ENCODE assay signal across 8 mouse cellular contexts in the genomic region with DNA sequence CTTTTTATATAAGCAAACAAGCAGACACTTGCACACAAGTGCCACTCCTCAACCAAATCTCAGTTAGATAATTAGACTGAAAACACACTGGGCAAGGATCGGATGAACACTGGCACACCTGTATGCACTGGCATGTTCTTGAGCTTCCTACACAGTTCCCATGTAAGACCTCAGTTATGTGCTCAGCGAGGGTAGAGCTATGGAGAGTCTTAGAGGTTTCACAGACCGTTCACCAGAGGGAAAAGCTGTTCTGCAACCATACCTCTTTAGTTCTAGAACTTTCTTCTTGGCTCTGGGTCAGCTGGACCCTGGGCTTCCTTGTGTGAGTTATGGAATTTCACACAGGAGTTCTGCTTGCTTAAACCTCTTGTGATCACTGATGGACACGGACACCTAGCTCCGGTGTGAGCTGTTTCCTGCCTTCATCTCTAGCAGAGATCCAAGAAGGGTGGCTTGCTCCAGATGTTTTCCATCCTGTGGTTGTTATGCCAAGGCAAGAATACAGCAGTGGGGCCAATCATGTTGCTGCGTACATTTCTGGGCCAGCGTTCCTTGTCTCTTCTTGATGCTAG.
A peak's percentile ranks its signal among the peaks of the same experiment; 100 is the strongest.
DNase-seq lines count a peak whose midpoint lies in the region; ATAC-seq and TF ChIP-seq lines count a peak whose summit lies in the region.

No protein-coding gene starts in this region.

- H3K4me2 ChIP-seq in CH12.LX (ENCODE audit: insufficient read depth, low read depth, poor library complexity, severe bottlenecking): peak overlapping the region; percentile 41; the same call in 1 of the 2 replicates
- peak overlapping the region; percentile 43 for H3K4me2 ChIP-seq in limb, embryonic 13.5 days (replicated peaks)
- H3K4me2 ChIP-seq in liver, embryonic 12.5 days: no peak overlapping the region

- TF ChIP-seq EP300 in CH12.LX (IDR thresholded peaks at IDR 0.05; ENCODE audit: low read length): no peak

- in situ Hi-C loops in CH12.LX (cut with MboI; ENCODE audit: low pct_ligation_motif_present, low pct_unique_long_range_greater_than_20kb, low sequenced_read_pairs): no loop called here

- DNase-seq in gastrocnemius, adult 2 months: no peak
- DNase-seq in gastrocnemius, adult 8-10 months (ENCODE audit: low spot score in 2 of 2): no peak
- peak; percentile 25 for DNase-seq in kidney, postnatal 14 days
- DNase-seq in kidney, adult 11 months: no peak
- no peak for DNase-seq in CH12.LX (ENCODE audit: extremely low read depth)
- no peak for DNase-seq in thymus, postnatal 4 days

- H3K27me3 ChIP-seq in CH12.LX (replicated peaks): peaks cover 1% of the 10 kb centered on the region
- 0 out of 2 replicates have a peak, but pooled peaks cover 8% of the 10 kb centered on the region for H3K27me3 ChIP-seq in limb, embryonic 13.5 days
- peaks cover 3% of the 10 kb centered on the region; the same call in 1 of the 2 replicates for H3K27me3 ChIP-seq in liver, embryonic 12.5 days (replicated peaks)

- no peaks in the 10 kb centered on the region for H3K36me3 ChIP-seq in CH12.LX (replicated peaks in 1 of 2; ENCODE audit: control insufficient read depth in 1 of 2, insufficient read depth in 1 of 2, low read length in 1 of 2)
- H3K36me3 ChIP-seq in limb, embryonic 13.5 days: no peaks in the 10 kb centered on the region
- H3K36me3 ChIP-seq in liver, embryonic 12.5 days: no peaks in the 10 kb centered on the region

- H3K4me1 ChIP-seq in CH12.LX (ENCODE audit: control insufficient read depth in 1 of 2, insufficient read depth in 2 of 2): peaks cover 7 to 31% of the 10 kb centered on the region in 2 experiments
- peaks cover 52% of the 10 kb centered on the region for H3K4me1 ChIP-seq in limb, embryonic 13.5 days
- H3K4me1 ChIP-seq in liver, embryonic 12.5 days: peaks cover 3% of the 10 kb centered on the region; the same call in 1 of the 2 replicates

- intact Hi-C loops in gastrocnemius, adult 2 months (cut with DNase I): loop anchor here (1.0 to 10.0 kb wide), 4 partner anchors 84 to 542 kb away; no protein-coding TSS in a partner anchor

- ATAC-seq in limb, embryonic 13.5 days (ENCODE audit: low FRiP score, low read depth): no peak
- ATAC-seq in liver, embryonic 12.5 days: no peak

- H3K9ac ChIP-seq in CH12.LX (ENCODE audit: insufficient read depth, low read depth): no peak overlapping the region
- no peak overlapping the region for H3K9ac ChIP-seq in limb, embryonic 13.5 days
- H3K9ac ChIP-seq in liver, embryonic 12.5 days: no peak overlapping the region

- TF ChIP-seq RAD21 in CH12.LX (IDR thresholded peaks at IDR 0.05; ENCODE audit: low read depth, low read length): no peak

- dilution Hi-C loops in CH12.LX (cut with MboI; ENCODE audit: extremely low pct_ligation_motif_present, extremely low pct_unique_long_range_greater_than_20kb, low sequenced_read_pairs): no loop called here

- TF ChIP-seq CTCF in gastrocnemius, adult 2 months (IDR thresholded peaks at IDR 0.05): no peak
- no peak for TF ChIP-seq CTCF in CH12.LX (conservative IDR thresholded peaks at IDR 0.05 in 1 of 2, IDR thresholded peaks at IDR 0.05 in 1 of 2; ENCODE audit: low read depth in 2 of 2, low read length in 2 of 2)

- WGBS in limb, embryonic 13.5 days: 48% methylated on average over 7 of the region's 7 CpGs
- 67% methylated on average over 7 of the region's 7 CpGs for WGBS in liver, embryonic 12.5 days (ENCODE audit: insufficient replicate concordance)

- no peaks in the 10 kb centered on the region for H3K9me3 ChIP-seq in CH12.LX (replicated peaks; ENCODE audit: low read length)
- no peaks in the 10 kb centered on the region for H3K9me3 ChIP-seq in limb, embryonic 13.5 days
- no peaks in the 10 kb centered on the region for H3K9me3 ChIP-seq in liver, embryonic 12.5 days (replicated peaks)

- TF ChIP-seq POLR2A in CH12.LX (IDR thresholded peaks at IDR 0.05; ENCODE audit: low read depth, low read length): no peak

- no peak overlapping the region for H3K27ac ChIP-seq in gastrocnemius, adult 2 months
- no peak overlapping the region for H3K27ac ChIP-seq in CH12.LX (ENCODE audit: insufficient read depth, low read depth)
- H3K27ac ChIP-seq in limb, embryonic 13.5 days: 0 out of 2 replicates have a peak overlapping the region, but pooled peaks have one; percentile 44
- no peak overlapping the region for H3K27ac ChIP-seq in liver, embryonic 12.5 days

- H3K79me2 ChIP-seq in CH12.LX (replicated peaks; ENCODE audit: control insufficient read depth, extremely low read depth, insufficient read depth, poor library complexity, severe bottlenecking): no peaks in the 10 kb centered on the region

- peak overlapping the region; percentile 38 for H3K4me3 ChIP-seq in gastrocnemius, adult 2 months
- no peak overlapping the region for H3K4me3 ChIP-seq in CH12.LX (replicated peaks in 1 of 3; ENCODE audit: low read depth in 2 of 3, low read length in 2 of 3, poor library complexity in 1 of 3)
- no peak overlapping the region for H3K4me3 ChIP-seq in limb, embryonic 13.5 days
- H3K4me3 ChIP-seq in liver, embryonic 12.5 days: no peak overlapping the region

TF ChIP-seq in CH12.LX, 34 proteins besides CTCF, POLR2A, EP300 and RAD21:
- TF ChIP-seq GABPA (IDR thresholded peaks at IDR 0.05; ENCODE audit: insufficient replicate concordance, low read depth, low read length) (no peak), BHLHE40 (IDR thresholded peaks at IDR 0.05; ENCODE audit: low read depth, low read length) (no peak), MAX (IDR thresholded peaks at IDR 0.05; ENCODE audit: low read length) (no peak), ELF1 (IDR thresholded peaks at IDR 0.05; ENCODE audit: low read depth, low read length) (no peak), JUN (IDR thresholded peaks at IDR 0.05; ENCODE audit: insufficient read depth, low read depth, low read length) (no peak), SMC3 (IDR thresholded peaks at IDR 0.05; ENCODE audit: low read depth, low read length) (no peak), UBTF (IDR thresholded peaks at IDR 0.05; ENCODE audit: low read depth, low read length) (no peak), PAX5 (IDR thresholded peaks at IDR 0.05; ENCODE audit: low read length) (no peak), CHD1 (IDR thresholded peaks at IDR 0.05; ENCODE audit: low read depth, low read length) (no peak), MEF2A (IDR thresholded peaks at IDR 0.05; ENCODE audit: borderline replicate concordance, low read depth, low read length) (no peak)
